Mouse (Mus musculus): ENCODE data around the gene Glud1. TPM values are rescaled to one million over a fixed set of nuclear protein-coding genes. Genes with fewer than 3 reads are reported as not detected.
"Not testable (repeated sequence)": the region's sequence is repeated elsewhere in the genome, so short reads cannot be mapped to it uniquely, and the experiment has no call there.

Gene Glud1
- polyA plus RNA-seq, 1 experiment from 2014 or later: 67.2 TPM

GRCm38 (mm10) chr14:34357671-34358455, 47.3 kb downstream of the Glud1 start:
- Histone ChIP-seq H3K9ac (no peak overlapping the region), H3K27ac (no peak overlapping the region), H3K4me3 (no peak overlapping the region), H3K4me1 (0 out of 2 replicates have a peak, but pooled peaks cover 1% of the 10 kb centered on the region), H3K4me2 (no peak overlapping the region), H3K36me3 (no peaks in the 10 kb centered on the region), H3K9me3 (no peaks in the 10 kb centered on the region), H3K27me3 (no peaks in the 10 kb centered on the region; the same call in 1 of the 2 replicates)
- no peak for ATAC-seq (ENCODE audit: insufficient number of reproducible peaks, low FRiP score, low TSS enrichment, low read depth)
- 77% methylated on average over 7 of the region's 7 CpGs for WGBS

- no peaks in the 10 kb centered on the region; the same call in 1 of the 2 replicates for H3K27me3 ChIP-seq
- H3K9me3 ChIP-seq: no peaks in the 10 kb centered on the region
- H3K4me1 ChIP-seq: peaks cover 14% of the 10 kb centered on the region
- no peaks in the 10 kb centered on the region for H3K36me3 ChIP-seq
- no peak overlapping the region for H3K27ac ChIP-seq
- WGBS: 56% methylated on average over 5 of the region's 5 CpGs
- no peak overlapping the region for H3K4me2 ChIP-seq
- no peak overlapping the region for H3K4me3 ChIP-seq
- no peak overlapping the region for H3K9ac ChIP-seq
- ATAC-seq (ENCODE audit: insufficient number of reproducible peaks, low FRiP score, low TSS enrichment, low read depth): no peak
Measured at GRCm38 (mm10) chr14:34359676-34360244, 49.2 kb downstream of the Glud1 start.

GRCm38 (mm10) chr14:34360251-34360650, 49.7 kb downstream of the Glud1 start:
- H3K27me3 ChIP-seq: no peaks in the 10 kb centered on the region; the same call in 1 of the 2 replicates
- no peaks in the 10 kb centered on the region for H3K9me3 ChIP-seq
- H3K4me2 ChIP-seq: no peak overlapping the region
- no peak overlapping the region for H3K27ac ChIP-seq
- H3K4me3 ChIP-seq: no peak overlapping the region
- ATAC-seq (ENCODE audit: insufficient number of reproducible peaks, low FRiP score, low TSS enrichment, low read depth): no peak
- no peak overlapping the region for H3K9ac ChIP-seq
- H3K36me3 ChIP-seq: no peaks in the 10 kb centered on the region
- WGBS: 50% methylated on average over 6 of the region's 6 CpGs
- H3K4me1 ChIP-seq: peaks cover 14% of the 10 kb centered on the region

GRCm38 (mm10) chr14:34362135-34362534, 51.6 kb downstream of the Glud1 start:
- WGBS: 70% methylated on average over 4 of the region's 4 CpGs
- Histone ChIP-seq H3K27ac (no peak overlapping the region), H3K9me3 (no peaks in the 10 kb centered on the region), H3K9ac (no peak overlapping the region), H3K4me1 (peaks cover 14% of the 10 kb centered on the region), H3K27me3 (no peaks in the 10 kb centered on the region; the same call in 1 of the 2 replicates), H3K36me3 (no peaks in the 10 kb centered on the region), H3K4me2 (no peak overlapping the region), H3K4me3 (no peak overlapping the region)
- ATAC-seq (ENCODE audit: insufficient number of reproducible peaks, low FRiP score, low TSS enrichment, low read depth): no peak

GRCm38 (mm10) chr14:34362726-34363445, 52.4 kb downstream of the Glud1 start:
- WGBS: 33% methylated on average over 18 of the region's 18 CpGs
- peak overlapping the region; percentile 43 for H3K4me3 ChIP-seq
- ATAC-seq (ENCODE audit: insufficient number of reproducible peaks, low FRiP score, low TSS enrichment, low read depth): peak; percentile 19; the same call in 1 of the 2 replicates
- no peaks in the 10 kb centered on the region for H3K36me3 ChIP-seq
- H3K4me1 ChIP-seq: peaks cover 14% of the 10 kb centered on the region
- no peaks in the 10 kb centered on the region for H3K9me3 ChIP-seq
- H3K4me2 ChIP-seq: peak overlapping the region; percentile 84
- no peak overlapping the region for H3K9ac ChIP-seq
- H3K27me3 ChIP-seq: no peaks in the 10 kb centered on the region; the same call in 1 of the 2 replicates
- H3K27ac ChIP-seq: no peak overlapping the region

GRCm38 (mm10) chr14:34363490-34364253, 53.1 kb downstream of the Glud1 start:
- H3K9ac ChIP-seq: peak overlapping the region; percentile 39
- WGBS: 3% methylated on average over 32 of the region's 32 CpGs
- H3K4me1 ChIP-seq: peaks cover 14% of the 10 kb centered on the region
- peak; percentile 84 for ATAC-seq (ENCODE audit: insufficient number of reproducible peaks, low FRiP score, low TSS enrichment, low read depth)
- no peaks in the 10 kb centered on the region for H3K9me3 ChIP-seq
- peak overlapping the region; percentile 43 for H3K4me3 ChIP-seq
- no peak overlapping the region for H3K27ac ChIP-seq
- H3K27me3 ChIP-seq: no peaks in the 10 kb centered on the region; the same call in 1 of the 2 replicates
- peak overlapping the region; percentile 84 for H3K4me2 ChIP-seq
- H3K36me3 ChIP-seq: no peaks in the 10 kb centered on the region

- not testable (repeated sequence) for H3K9ac ChIP-seq
- 78% methylated on average over 15 of the region's 15 CpGs for WGBS
Measured at GRCm38 (mm10) chr14:34364254-34365146, 54.0 kb downstream of the Glud1 start.

GRCm38 (mm10) chr14:34365147-34365507, 54.6 kb downstream of the Glud1 start:
- Histone ChIP-seq H3K4me3 (no peak overlapping the region), H3K4me1 (peaks cover 14% of the 10 kb centered on the region), H3K4me2 (no peak overlapping the region), H3K9ac (no peak overlapping the region), H3K36me3 (no peaks in the 10 kb centered on the region), H3K9me3 (no peaks in the 10 kb centered on the region), H3K27ac (no peak overlapping the region), H3K27me3 (no peaks in the 10 kb centered on the region; the same call in 1 of the 2 replicates)
- WGBS: 89% methylated on average over 2 of the region's 2 CpGs
- no peak for ATAC-seq (ENCODE audit: insufficient number of reproducible peaks, low FRiP score, low TSS enrichment, low read depth)

More at GRCm38 (mm10) chr14:34364254-34365146, 54.0 kb downstream of the Glud1 start:
- H3K27me3 ChIP-seq; ATAC-seq (ENCODE audit: insufficient number of reproducible peaks, low FRiP score, low TSS enrichment, low read depth); H3K36me3 ChIP-seq; H3K27ac ChIP-seq; H3K9me3 ChIP-seq: not testable (repeated sequence)
- Histone ChIP-seq H3K4me2 (peak overlapping the region; percentile 84), H3K4me1 (peaks cover 14% of the 10 kb centered on the region), H3K4me3 (peak overlapping the region; percentile 43)

GRCm38 (mm10) chr14:34370203-34370602, 59.7 kb downstream of the Glud1 start:
- H3K4me3 ChIP-seq: no peak overlapping the region
- no peak overlapping the region for H3K27ac ChIP-seq
- no peak for ATAC-seq (ENCODE audit: insufficient number of reproducible peaks, low FRiP score, low TSS enrichment, low read depth)
- WGBS: 67% methylated on average over 3 of the region's 3 CpGs
- no peak overlapping the region for H3K4me2 ChIP-seq
- H3K9me3 ChIP-seq: no peaks in the 10 kb centered on the region
- H3K9ac ChIP-seq: no peak overlapping the region
- peaks cover 8% of the 10 kb centered on the region; the same call in 1 of the 2 replicates for H3K4me1 ChIP-seq
- no peaks in the 10 kb centered on the region for H3K36me3 ChIP-seq
- H3K27me3 ChIP-seq: no peaks in the 10 kb centered on the region

GRCm38 (mm10) chr14:34370921-34371320, 60.4 kb downstream of the Glud1 start:
- Histone ChIP-seq H3K4me2 (no peak overlapping the region), H3K36me3 (no peaks in the 10 kb centered on the region), H3K4me3 (no peak overlapping the region), H3K27ac (no peak overlapping the region), H3K4me1 (peaks cover 10% of the 10 kb centered on the region), H3K9me3 (no peaks in the 10 kb centered on the region), H3K27me3 (no peaks in the 10 kb centered on the region), H3K9ac (no peak overlapping the region)
- ATAC-seq (ENCODE audit: insufficient number of reproducible peaks, low FRiP score, low TSS enrichment, low read depth): no peak
- 80% methylated on average over 3 of the region's 3 CpGs for WGBS
